Mouse (Mus musculus) cerebellum, adult 2 months (tissue): ENCODE data around the gene Ofd1. TPM values are rescaled to one million over a fixed set of nuclear protein-coding genes. Genes with fewer than 3 reads are reported as not detected.
A peak's percentile ranks its signal among the peaks of the same experiment; 100 is the strongest.

Source experiments
- DNase-seq, 2 experiments: peaks; one replicate each; pipeline ENCODE4 v3.0.0; 2021
- H3K27ac ChIP-seq: fragments of 200-500 bp; 2 replicates; pipeline ENCODE4 v1.5.1; 2012; ENCODE audit warnings: low read length, control low read depth, inconsistent platforms; ENCODE audit not compliant: insufficient read depth
- H3K27me3 ChIP-seq: fragments of 200-500 bp; 2 replicates; pipeline ENCODE4 v1.6.1; 2012; ENCODE audit warnings: inconsistent platforms, mild to moderate bottlenecking, low read length, moderate library complexity; ENCODE audit not compliant: control insufficient read depth, insufficient read depth
- H3K4me1 ChIP-seq: fragments of 200-500 bp; 2 replicates; pipeline ENCODE4 v1.6.1; 2011; ENCODE audit warnings: low read length; ENCODE audit not compliant: control insufficient read depth, insufficient read depth
- H3K4me3 ChIP-seq: fragments of 200-500 bp; replicated peaks from 2 replicates; pipeline ENCODE3; 2011; ENCODE audit warnings: mild to moderate bottlenecking, low read depth, low read length, control low read depth; ENCODE audit not compliant: insufficient read depth
- CTCF ChIP-seq: fragments of 200-500 bp; IDR thresholded peaks from 2 replicates; pipeline ENCODE4 v1.5.1; 2011; ENCODE audit warnings: low read depth, mild to moderate bottlenecking, control low read depth, low read length, moderate library complexity, borderline replicate concordance; ENCODE audit not compliant: insufficient read depth
- POLR2A ChIP-seq: fragments of 200-500 bp; IDR thresholded peaks from 2 replicates; pipeline ENCODE4 v1.6.1; 2011; ENCODE audit warnings: low read length, control low read depth, borderline replicate concordance; ENCODE audit not compliant: insufficient read depth
- WGBS: fragments of 180-500 bp; shearing (Covaris S2); methylation state at CpG from one replicate; pipeline ENCODE4 v1.1.7; 2018; 5-methylcytosine and 5-hydroxymethylcytosine counted together
- polyA plus RNA-seq: library from polyadenylated mRNA; depleted of rRNA; stranded (reverse); fragments of >200 nt; gene quantifications from 2 replicates; pipeline ENCODE4 v1.2.3, GENCODE M21; 2012

The Ofd1 gene
- polyA plus RNA-seq, 1 experiment = 5.8 TPM

- H3K4me1 ChIP-seq = peaks cover 14% of the 10 kb centered on the region
- no peaks in the 10 kb centered on the region for H3K27me3 ChIP-seq
- WGBS = 15% methylated on average over 2 of the region's 2 CpGs
- H3K4me3 ChIP-seq = no peak overlapping the region
- peak in 1 of 2 experiments; percentile 63 for DNase-seq
- H3K27ac ChIP-seq = no peak overlapping the region
- TF ChIP-seq POLR2A (no peak), CTCF (no peak)
Measured at GRCm38 (mm10) chrX:166358955-166359354, 81.5 kb downstream of the Ofd1 start.

DNA sequence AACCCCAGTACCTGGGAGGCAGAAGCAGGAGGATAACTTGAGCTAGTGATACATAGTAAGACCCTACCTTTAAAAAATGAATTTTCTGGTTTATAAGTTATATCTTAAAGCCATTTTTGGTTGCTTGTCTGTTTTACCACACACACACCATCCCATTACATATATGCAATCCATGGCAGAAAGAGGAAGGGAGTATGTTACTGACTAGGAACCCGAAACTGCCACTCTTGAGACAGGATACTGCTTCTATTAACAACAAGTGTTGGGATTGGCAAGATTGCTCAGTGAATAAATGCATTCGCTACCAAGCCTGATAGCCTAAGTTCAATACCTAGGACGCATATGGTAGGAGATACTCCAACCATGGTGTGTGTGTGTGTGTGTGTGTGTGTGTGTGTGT, 84.2 kb downstream of the Ofd1 start:
- Histone ChIP-seq H3K27ac (no peak overlapping the region), H3K27me3 (no peaks in the 10 kb centered on the region), H3K4me3 (no peak overlapping the region), H3K4me1 (peaks cover 14% of the 10 kb centered on the region)
- WGBS = 92% methylated on average over 3 of the region's 3 CpGs
- TF ChIP-seq CTCF = no peak
- TF ChIP-seq POLR2A = no peak
- no peak for DNase-seq

GRCm38 (mm10) chrX:166354913-166355312, 85.6 kb downstream of the Ofd1 start:
- H3K4me3 ChIP-seq = no peak overlapping the region
- DNase-seq = no peak
- 55% methylated on average over 1 of the region's 1 CpGs for WGBS
- H3K27me3 ChIP-seq = no peaks in the 10 kb centered on the region
- TF ChIP-seq POLR2A = no peak
- no peak for TF ChIP-seq CTCF
- H3K4me1 ChIP-seq = peaks cover 14% of the 10 kb centered on the region
- no peak overlapping the region for H3K27ac ChIP-seq

GRCm38 (mm10) chrX:166353412-166353811, 87.1 kb downstream of the Ofd1 start:
- Histone ChIP-seq H3K27ac (no peak overlapping the region), H3K4me3 (no peak overlapping the region), H3K27me3 (no peaks in the 10 kb centered on the region), H3K4me1 (peaks cover 14% of the 10 kb centered on the region)
- 22% methylated on average over 2 of the region's 2 CpGs for WGBS
- DNase-seq = peak in 1 of 2 experiments; percentile 72
- TF ChIP-seq CTCF (no peak), POLR2A (no peak)

DNA sequence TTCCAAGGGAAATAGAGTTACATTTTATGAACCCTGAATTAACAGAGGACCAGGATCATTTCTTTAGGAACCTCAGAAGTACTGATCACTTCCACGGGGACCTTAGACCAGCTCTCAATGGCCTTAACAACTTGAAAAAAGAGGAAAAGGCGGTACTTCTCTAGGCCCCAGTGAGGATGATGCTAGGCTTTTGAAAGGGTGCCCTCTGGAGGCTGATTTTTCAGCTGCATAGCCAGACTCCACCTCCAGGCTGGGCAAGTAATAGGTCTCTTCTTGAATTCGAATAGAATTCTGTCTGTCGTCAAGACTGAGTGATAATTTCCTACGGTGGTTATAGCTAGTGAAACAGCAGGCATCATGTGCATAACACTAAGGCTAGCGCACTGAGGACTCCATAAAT, 88.7 kb downstream of the Ofd1 start:
- peak; percentile 52; the same call in 1 of the 2 replicates for TF ChIP-seq CTCF
- no peak for TF ChIP-seq POLR2A
- H3K27ac ChIP-seq = no peak overlapping the region
- DNase-seq = peak; percentile 61 to 62
- no peak overlapping the region for H3K4me3 ChIP-seq
- 12% methylated on average over 6 of the region's 6 CpGs for WGBS
- no peaks in the 10 kb centered on the region for H3K27me3 ChIP-seq
- H3K4me1 ChIP-seq = peaks cover 10% of the 10 kb centered on the region

DNA sequence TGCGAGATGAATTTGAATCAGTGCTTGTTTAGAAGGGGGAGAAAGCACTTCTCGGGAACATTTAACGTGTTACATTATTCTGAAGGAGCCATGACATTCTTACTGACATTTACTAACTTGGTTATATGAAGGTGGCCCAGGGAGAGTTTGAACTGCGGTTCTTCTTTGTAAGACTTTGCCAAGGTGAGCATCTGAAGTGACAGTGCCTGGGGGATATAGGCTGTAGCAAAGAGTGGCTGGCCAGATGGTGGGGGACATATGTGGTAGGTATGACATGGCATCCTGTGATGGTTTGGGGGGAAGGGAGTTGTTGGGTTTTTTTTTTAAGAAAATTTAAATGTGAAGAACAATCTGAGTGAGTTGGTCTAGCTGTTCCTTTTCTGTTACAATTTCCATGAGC, 91.9 kb downstream of the Ofd1 start:
- Histone ChIP-seq H3K27ac (peak overlapping the region; percentile 56; the same call in 1 of the 2 replicates), H3K4me3 (peak overlapping the region; percentile 51), H3K4me1 (no peaks in the 10 kb centered on the region; the same call in 1 of the 2 replicates), H3K27me3 (no peaks in the 10 kb centered on the region)
- TF ChIP-seq POLR2A (no peak), CTCF (no peak)
- 12% methylated on average over 4 of the region's 4 CpGs for WGBS
- no peak for DNase-seq

DNA sequence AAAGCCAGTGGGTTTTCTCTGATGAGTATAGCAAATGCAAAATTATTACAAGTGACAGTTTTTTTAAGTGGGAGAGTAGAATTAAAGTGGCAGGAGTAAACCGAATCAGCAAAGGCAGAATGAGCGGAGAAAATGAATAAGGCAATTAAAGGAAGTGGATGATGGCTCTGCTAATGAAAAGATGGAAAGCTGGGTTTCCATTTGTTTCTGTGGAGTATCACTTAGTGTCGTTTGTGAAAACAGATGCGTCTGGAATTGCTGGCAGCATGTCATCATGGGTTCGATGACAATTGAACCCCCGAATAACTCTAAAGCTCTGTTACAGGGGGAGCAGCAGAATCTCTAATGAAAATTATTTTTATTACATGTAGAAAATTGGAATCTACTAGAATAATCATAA, 92.4 kb downstream of the Ofd1 start:
- no peak overlapping the region; the same call in 1 of the 2 replicates for H3K27ac ChIP-seq
- no peaks in the 10 kb centered on the region for H3K27me3 ChIP-seq
- TF ChIP-seq POLR2A = no peak
- TF ChIP-seq CTCF = no peak
- 9% methylated on average over 6 of the region's 6 CpGs for WGBS
- H3K4me1 ChIP-seq = no peaks in the 10 kb centered on the region; the same call in 1 of the 2 replicates
- H3K4me3 ChIP-seq = peak overlapping the region; percentile 51
- DNase-seq = no peak

DNA sequence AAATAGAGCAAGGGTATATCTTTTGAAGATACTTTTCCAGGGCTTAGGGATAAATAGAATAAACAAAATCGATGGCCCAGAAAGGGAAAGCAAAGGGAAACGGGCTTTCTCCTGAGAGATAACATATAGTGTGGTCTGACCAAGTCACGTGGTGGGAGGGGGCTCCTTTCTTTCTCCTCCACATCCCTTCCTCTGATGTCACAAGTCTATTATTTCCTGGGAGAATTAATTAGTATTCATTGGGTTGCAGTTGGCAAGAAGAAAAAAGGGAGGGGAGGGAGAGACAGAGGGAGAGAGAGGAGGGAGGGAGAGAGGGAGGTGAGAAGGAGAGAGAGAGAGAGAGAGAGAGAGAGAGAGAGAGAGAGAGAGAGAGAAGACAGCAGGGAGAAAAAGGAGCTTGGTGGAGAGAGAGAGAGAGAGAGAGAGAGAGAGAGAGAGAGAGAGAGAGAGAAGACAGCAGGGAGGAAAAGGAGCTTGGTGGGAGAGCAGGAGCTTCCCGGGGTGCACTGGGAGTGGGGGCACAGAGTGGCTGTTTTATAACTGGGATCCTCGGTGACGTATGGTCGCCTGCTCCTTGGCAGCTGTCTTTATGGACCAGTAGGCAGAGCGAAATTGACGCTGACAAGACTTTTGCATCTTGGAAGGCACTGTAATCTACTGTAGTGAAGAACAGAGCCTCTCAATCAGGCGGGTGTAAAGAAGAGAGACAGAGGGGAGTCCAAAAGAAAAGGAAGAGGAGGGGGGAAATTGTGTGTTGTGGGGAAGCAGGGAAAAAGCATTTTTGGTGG, 96.1 kb downstream of the Ofd1 start:
- peaks cover 8% of the 10 kb centered on the region for H3K4me1 ChIP-seq
- no peaks in the 10 kb centered on the region for H3K27me3 ChIP-seq
- peak overlapping the region; percentile 90 for H3K4me3 ChIP-seq
- peak overlapping the region; percentile 99 for H3K27ac ChIP-seq
- TF ChIP-seq POLR2A (peak; percentile 36; the same call in 1 of the 2 replicates), CTCF (no peak)
- 14% methylated on average over 10 of the region's 10 CpGs for WGBS
- peak; percentile 67 to 73 for DNase-seq
